Mouse (Mus musculus): ENCODE results near the gene Mroh9.

GRCm38 (mm10) chr1:163070502-163070901 is 15.0 kb downstream of the Mroh9 start:
- no peak for TF ChIP-seq CTCF (IDR thresholded peaks at IDR 0.05; ENCODE audit: control insufficient read depth, insufficient read depth, insufficient read length)
- TF ChIP-seq USF1 (IDR thresholded peaks at IDR 0.05; ENCODE audit: low read depth): no peak
- no peak for TF ChIP-seq FOSL1 (IDR thresholded peaks at IDR 0.05; ENCODE audit: insufficient read depth, low read length, poor library complexity, severe bottlenecking)
- no peak for TF ChIP-seq MAX (IDR thresholded peaks at IDR 0.05)

Data from C2C12 (cell line).